Mouse (Mus musculus) adrenal gland, postnatal 0 days (tissue): ENCODE results near the gene Olfr135. TPM values are rescaled to one million over a fixed set of nuclear protein-coding genes. Genes with fewer than 3 reads are reported as not detected.

Experiments
- polyA plus RNA-seq: library from polyadenylated mRNA; unstranded; fragments of >200 nt; fragmentation: Nextera tagmentation; extraction: Ambion mirVana; gene quantifications from 2 replicates; pipeline ENCODE4 v1.2.1, GENCODE M21; 2015

Gene Olfr135
- polyA plus RNA-seq, result not detected in 2 replicates

GRCm38 (mm10) chr17:38204035-38204434, at the start of gene Olfr135:
Gene Olfr135, plus strand, starts transcription at chr17:38204335.

DNA sequence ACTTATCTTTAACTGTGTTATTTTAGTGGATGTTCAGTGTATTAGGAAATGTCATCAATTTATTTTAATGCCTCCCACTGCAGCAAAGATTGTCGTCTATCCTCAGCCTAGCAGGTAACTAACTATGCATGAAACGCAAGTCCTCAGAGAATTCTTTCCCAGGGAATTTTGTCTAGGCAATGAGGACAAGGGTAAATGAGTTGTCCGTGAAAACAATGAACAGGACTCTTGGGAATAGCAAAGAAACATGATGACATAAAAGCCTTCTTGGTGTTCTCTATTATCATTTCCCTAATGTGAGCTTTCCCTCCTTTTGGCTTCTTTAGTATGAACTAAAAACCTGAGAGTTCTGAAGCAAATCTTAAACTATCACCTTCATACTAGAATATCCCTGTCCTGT, 33.0 kb upstream of the Olfr135 start, which contains the start of gene Olfr134:
Gene Olfr134, plus strand, starts transcription at position 301 of the 400 bp plus-strand sequence.

Other genes starting within 250 kb of the Olfr135 start
- not detected in 2 replicates for gene Olfr129, start 144.3 kb upstream of the Olfr135 start, polyA plus RNA-seq
- not detected in 2 replicates for gene Olfr130, start 140.4 kb upstream of the Olfr135 start, polyA plus RNA-seq
- gene Olfr131, start 115.6 kb upstream of the Olfr135 start, polyA plus RNA-seq, result not detected in 2 replicates
- not detected in 2 replicates for gene Olfr132, start 69.8 kb upstream of the Olfr135 start, polyA plus RNA-seq
- gene Olfr133, start 59.1 kb upstream of the Olfr135 start, polyA plus RNA-seq, result not detected in 2 replicates
- not detected in 2 replicates for gene Olfr134, start 32.9 kb upstream of the Olfr135 start, polyA plus RNA-seq
- gene Olfr138, start 56.7 kb downstream of the Olfr135 start, polyA plus RNA-seq, result not detected in 2 replicates
- not detected in 2 replicates for gene Olfr137, start 103.2 kb downstream of the Olfr135 start, polyA plus RNA-seq
- not detected in 2 replicates for gene Olfr136, start 125.5 kb downstream of the Olfr135 start, polyA plus RNA-seq
- gene Esp36, start 215.8 kb downstream of the Olfr135 start, polyA plus RNA-seq, result not detected in 2 replicates